Mouse (Mus musculus) embryo, embryonic 10.5 days (tissue): Measurements from ENCODE around the gene Ror2.

Experiments
- DNase-seq: peaks from one replicate; pipeline ENCODE4 v3.0.0-alpha.2; 2015; ENCODE audit warnings: low spot score

Gene Ror2

GRCm38 (mm10) chr13:53130032-53130431 lies 155.9 kb downstream of the Ror2 start:
- no peak for DNase-seq

- no peak for DNase-seq
Measured at GRCm38 (mm10) chr13:53125627-53126026, 160.3 kb downstream of the Ror2 start.

- DNase-seq, result no peak
Measured at GRCm38 (mm10) chr13:53122085-53122484, 163.8 kb downstream of the Ror2 start.

GRCm38 (mm10) chr13:53120906-53121305 lies 165.0 kb downstream of the Ror2 start:
- DNase-seq, result peak; percentile 68

- peak; percentile 98 for DNase-seq
Measured at GRCm38 (mm10) chr13:53119586-53120426, 166.1 kb downstream of the Ror2 start.

- DNase-seq, result peak; percentile 23
Measured at GRCm38 (mm10) chr13:53118398-53118797, 167.5 kb downstream of the Ror2 start.

- no peak for DNase-seq
Measured at GRCm38 (mm10) chr13:53117921-53118320, 168.0 kb downstream of the Ror2 start.

GRCm38 (mm10) chr13:53110249-53110578 lies 175.7 kb downstream of the Ror2 start:
- DNase-seq, result no peak

GRCm38 (mm10) chr13:53109560-53110248 lies 176.2 kb downstream of the Ror2 start:
- DNase-seq, result peak; percentile 99

- no peak for DNase-seq
Measured at GRCm38 (mm10) chr13:53106676-53107075, 179.2 kb downstream of the Ror2 start.

GRCm38 (mm10) chr13:53099771-53100682 lies 185.9 kb downstream of the Ror2 start:
- peak; percentile 34 for DNase-seq

GRCm38 (mm10) chr13:53096615-53097014 lies 189.3 kb downstream of the Ror2 start:
- DNase-seq, result peak; percentile 83

GRCm38 (mm10) chr13:53095222-53095621 lies 190.7 kb downstream of the Ror2 start:
- DNase-seq, result peak; percentile 75

- DNase-seq, result no peak
Measured at GRCm38 (mm10) chr13:53094658-53095057, 191.3 kb downstream of the Ror2 start.

- no peak for DNase-seq
Measured at GRCm38 (mm10) chr13:53093407-53093806, 192.5 kb downstream of the Ror2 start.

- DNase-seq, result no peak
Measured at GRCm38 (mm10) chr13:53086552-53087282, 199.2 kb downstream of the Ror2 start.

- DNase-seq, result peak; percentile 37
Measured at GRCm38 (mm10) chr13:53081846-53082245, 204.1 kb downstream of the Ror2 start.

GRCm38 (mm10) chr13:53077732-53078345 lies 208.1 kb downstream of the Ror2 start:
- DNase-seq, result no peak

GRCm38 (mm10) chr13:53075006-53075405 lies 210.9 kb downstream of the Ror2 start:
- no peak for DNase-seq

GRCm38 (mm10) chr13:53069076-53069690 lies 216.7 kb downstream of the Ror2 start:
- DNase-seq, result no peak

GRCm38 (mm10) chr13:53068461-53068860 lies 217.5 kb downstream of the Ror2 start:
- DNase-seq, result peak; percentile 66
